Mouse (Mus musculus) forebrain, embryonic 15.5 days (tissue): ENCODE results near the gene Pde4d. TPM values are rescaled to one million over a fixed set of nuclear protein-coding genes. Genes with fewer than 3 reads are reported as not detected.

ENCODE experiments used
- ATAC-seq: fragments of 200-750 bp; cut with Nextera tagmentation; replicated peaks from 2 replicates; pipeline ENCODE4 v1.8.0; 2017; ENCODE audit warnings: mild to moderate bottlenecking, moderate TSS enrichment, moderate library complexity
- H3K27ac ChIP-seq: fragments of 300-500 bp; sonication (generic); replicated peaks from 2 replicates; pipeline ENCODE4 v1.5.1; 2015; ENCODE audit warnings: mild to moderate bottlenecking, inconsistent platforms
- H3K27me3 ChIP-seq: fragments of 300-500 bp; sonication (generic); 2 replicates; pipeline ENCODE4 v1.6.1; 2015; ENCODE audit warnings: inconsistent platforms
- H3K36me3 ChIP-seq: fragments of 300-500 bp; sonication (generic); 2 replicates; pipeline ENCODE4 v1.6.1; 2015; ENCODE audit warnings: mild to moderate bottlenecking, inconsistent platforms
- H3K4me1 ChIP-seq: fragments of 300-500 bp; sonication (generic); 2 replicates; pipeline ENCODE4 v1.6.1; 2015; ENCODE audit warnings: inconsistent platforms
- H3K4me2 ChIP-seq: fragments of 300-500 bp; sonication (generic); replicated peaks from 2 replicates; pipeline ENCODE4 v1.6.1; 2015; ENCODE audit warnings: mild to moderate bottlenecking, inconsistent platforms
- H3K4me3 ChIP-seq: fragments of 300-500 bp; sonication (generic); 2 replicates; pipeline ENCODE4 v1.5.1; 2015; ENCODE audit warnings: mild to moderate bottlenecking, inconsistent platforms
- H3K9ac ChIP-seq: fragments of 300-500 bp; sonication (generic); replicated peaks from 2 replicates; pipeline ENCODE4 v1.6.1; 2015; ENCODE audit warnings: mild to moderate bottlenecking, inconsistent platforms
- H3K9me3 ChIP-seq: fragments of 300-500 bp; sonication (generic); 2 replicates; pipeline ENCODE4 v1.6.1; 2016; ENCODE audit warnings: inconsistent platforms
- WGBS: fragments of 180-500 bp; shearing (Covaris S2); methylation state at CpG from one replicate; pipeline ENCODE4 v1.1.7; 2015; ENCODE audit warnings: mixed read lengths; 5-methylcytosine and 5-hydroxymethylcytosine counted together
- polyA plus RNA-seq: library from polyadenylated mRNA; unstranded; fragments of >200 nt; fragmentation: Nextera tagmentation; extraction: Ambion mirVana; gene quantifications from 2 replicates; pipeline ENCODE4 v1.2.1, GENCODE M21; 2015

Pde4d gene
- 15.8 and 16.3 TPM in 2 replicates for polyA plus RNA-seq

DNA sequence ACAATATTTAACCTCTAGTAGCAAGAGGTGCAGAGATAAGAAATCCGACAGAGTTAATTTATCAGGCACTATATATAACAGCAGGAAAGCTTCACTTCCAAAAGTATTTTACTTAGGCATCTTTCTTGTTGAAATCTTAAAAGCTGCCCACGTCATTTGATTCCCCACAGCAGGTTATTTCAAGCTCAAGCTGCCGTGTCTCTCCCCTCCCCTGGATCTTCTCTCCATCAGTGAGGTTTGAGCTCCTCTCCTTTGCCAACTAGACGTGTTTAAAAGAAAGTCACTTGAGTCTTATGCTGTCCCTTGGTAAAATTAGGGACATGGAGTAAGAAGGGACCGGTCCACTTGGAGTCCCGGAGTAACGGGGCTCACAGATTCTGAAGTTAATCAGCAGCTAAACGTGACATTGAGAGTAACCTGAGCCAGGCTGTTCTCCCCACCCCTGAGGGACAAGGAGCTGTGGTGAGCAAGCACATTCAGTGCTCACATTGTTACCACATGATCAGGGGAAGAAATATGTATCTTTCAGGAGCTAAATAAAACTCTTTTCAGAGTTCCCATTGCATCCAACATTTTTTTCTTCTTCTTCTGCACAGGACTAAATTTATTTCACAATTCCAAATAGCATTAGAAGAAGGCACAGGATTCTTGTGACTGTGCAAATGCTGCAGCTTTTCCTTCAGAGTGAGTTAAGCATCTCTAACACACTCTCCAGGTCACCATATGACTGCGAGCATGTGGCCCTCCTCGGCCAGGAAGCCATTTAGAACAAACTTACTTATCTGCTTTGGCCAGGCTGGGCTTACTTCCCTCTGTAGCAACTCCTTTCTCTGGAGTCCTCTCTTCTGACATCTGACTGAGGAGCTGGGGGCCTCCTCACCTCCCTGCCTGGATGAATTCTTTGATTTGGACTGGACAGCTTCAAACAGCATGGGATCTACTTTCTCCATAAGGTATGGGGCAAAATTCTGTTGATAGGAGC, at the start of gene Pde4d:
Pde4d (plus strand) TSS at position 833 of the 982 bp plus-strand sequence.
- no peak for ATAC-seq
- Histone ChIP-seq H3K4me2 (no peak within 1 kb of the TSS), H3K36me3 (no peaks in the 10 kb centered on the region), H3K4me1 (no peaks in the 10 kb centered on the region), H3K4me3 (no peak within 1 kb of the TSS), H3K27ac (no peak within 1 kb of the TSS), H3K9me3 (no peaks in the 10 kb centered on the region), H3K27me3 (no peaks in the 10 kb centered on the region), H3K9ac (no peak within 1 kb of the TSS)
- WGBS, result 53% methylated on average over 10 of the region's 10 CpGs

- Histone ChIP-seq H3K9ac (no peak overlapping the region), H3K36me3 (no peaks in the 10 kb centered on the region), H3K4me1 (no peaks in the 10 kb centered on the region), H3K9me3 (no peaks in the 10 kb centered on the region), H3K4me3 (no peak overlapping the region), H3K27ac (no peak overlapping the region), H3K27me3 (no peaks in the 10 kb centered on the region), H3K4me2 (no peak overlapping the region)
- 96% methylated on average over 5 of the region's 5 CpGs for WGBS
- no peak for ATAC-seq
These were observed 46.6 kb upstream of the Pde4d start for GRCm38 (mm10) chr13:108403197-108403596.

GRCm38 (mm10) chr13:108404372-108404771, 45.4 kb upstream of the Pde4d start:
- no peak for ATAC-seq
- no peaks in the 10 kb centered on the region for H3K27me3 ChIP-seq
- H3K27ac ChIP-seq, result no peak overlapping the region
- H3K4me3 ChIP-seq, result no peak overlapping the region
- no peaks in the 10 kb centered on the region for H3K9me3 ChIP-seq
- H3K4me2 ChIP-seq, result no peak overlapping the region
- no peaks in the 10 kb centered on the region for H3K36me3 ChIP-seq
- no peaks in the 10 kb centered on the region for H3K4me1 ChIP-seq
- 88% methylated on average over 4 of the region's 4 CpGs for WGBS
- H3K9ac ChIP-seq, result no peak overlapping the region

- Histone ChIP-seq H3K4me1 (no peaks in the 10 kb centered on the region), H3K27me3 (no peaks in the 10 kb centered on the region), H3K9ac (no peak overlapping the region), H3K4me2 (no peak overlapping the region), H3K9me3 (no peaks in the 10 kb centered on the region), H3K27ac (no peak overlapping the region), H3K36me3 (no peaks in the 10 kb centered on the region), H3K4me3 (no peak overlapping the region)
- no peak for ATAC-seq
- WGBS, result 84% methylated on average over 2 of the region's 2 CpGs
These were observed 34.3 kb upstream of the Pde4d start for GRCm38 (mm10) chr13:108415464-108415863.

DNA sequence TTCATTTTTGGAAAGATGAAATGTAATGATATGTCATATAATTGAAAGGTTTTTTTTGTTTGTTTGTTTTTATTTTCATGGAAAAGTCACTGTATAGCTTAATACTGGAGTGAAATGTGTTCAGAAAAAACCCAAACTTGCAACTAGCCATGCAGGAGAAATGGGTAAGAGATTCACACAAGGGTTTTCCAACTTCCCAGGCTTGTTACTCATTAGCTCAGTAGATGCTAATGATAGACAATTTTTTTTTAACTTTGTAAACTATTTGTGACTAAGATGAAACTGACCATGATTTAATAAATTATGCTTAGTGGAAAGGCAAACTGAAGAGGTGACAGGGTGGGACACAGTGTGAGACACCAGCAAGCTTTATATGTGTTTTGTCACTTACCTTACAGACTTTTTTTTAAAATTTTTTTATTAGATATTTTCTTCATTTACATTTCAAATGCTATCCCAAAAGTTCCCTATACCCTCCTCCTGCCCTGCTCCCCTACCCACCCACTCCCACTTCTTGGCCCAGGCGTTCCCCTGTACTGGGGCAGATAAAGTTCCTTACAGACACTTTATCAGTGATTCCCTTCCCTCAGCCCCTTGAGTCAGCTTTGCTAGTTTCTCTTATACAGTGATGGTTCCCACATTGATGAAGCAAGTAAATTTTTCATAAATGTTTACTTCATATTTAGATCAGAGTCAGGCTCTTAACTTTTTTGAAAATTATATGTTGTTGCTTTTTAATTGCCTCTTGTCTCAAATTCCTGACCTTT, 30.8 kb upstream of the Pde4d start:
- Histone ChIP-seq H3K4me2 (no peak overlapping the region), H3K27me3 (no peaks in the 10 kb centered on the region), H3K36me3 (no peaks in the 10 kb centered on the region), H3K9ac (no peak overlapping the region), H3K4me1 (no peaks in the 10 kb centered on the region), H3K9me3 (no peaks in the 10 kb centered on the region), H3K27ac (no peak overlapping the region), H3K4me3 (no peak overlapping the region)
- 81% methylated on average over 1 of the region's 1 CpGs for WGBS
- ATAC-seq, result no peak

GRCm38 (mm10) chr13:108426322-108426721, 23.4 kb upstream of the Pde4d start:
- Histone ChIP-seq H3K4me3 (no peak overlapping the region), H3K9me3 (no peaks in the 10 kb centered on the region), H3K27me3 (no peaks in the 10 kb centered on the region), H3K4me1 (no peaks in the 10 kb centered on the region), H3K27ac (no peak overlapping the region), H3K4me2 (no peak overlapping the region), H3K36me3 (no peaks in the 10 kb centered on the region), H3K9ac (no peak overlapping the region)
- 43% methylated on average over 5 of the region's 5 CpGs for WGBS
- ATAC-seq, result no peak

- H3K4me2 ChIP-seq, result no peak overlapping the region
- H3K9ac ChIP-seq, result no peak overlapping the region
- WGBS, result 74% methylated on average over 6 of the region's 6 CpGs
- H3K36me3 ChIP-seq, result no peaks in the 10 kb centered on the region
- no peaks in the 10 kb centered on the region for H3K4me1 ChIP-seq
- H3K4me3 ChIP-seq, result no peak overlapping the region
- no peak overlapping the region for H3K27ac ChIP-seq
- no peaks in the 10 kb centered on the region for H3K27me3 ChIP-seq
- ATAC-seq, result no peak
- H3K9me3 ChIP-seq, result no peaks in the 10 kb centered on the region
These were observed 20.9 kb upstream of the Pde4d start for GRCm38 (mm10) chr13:108428809-108429208.

DNA sequence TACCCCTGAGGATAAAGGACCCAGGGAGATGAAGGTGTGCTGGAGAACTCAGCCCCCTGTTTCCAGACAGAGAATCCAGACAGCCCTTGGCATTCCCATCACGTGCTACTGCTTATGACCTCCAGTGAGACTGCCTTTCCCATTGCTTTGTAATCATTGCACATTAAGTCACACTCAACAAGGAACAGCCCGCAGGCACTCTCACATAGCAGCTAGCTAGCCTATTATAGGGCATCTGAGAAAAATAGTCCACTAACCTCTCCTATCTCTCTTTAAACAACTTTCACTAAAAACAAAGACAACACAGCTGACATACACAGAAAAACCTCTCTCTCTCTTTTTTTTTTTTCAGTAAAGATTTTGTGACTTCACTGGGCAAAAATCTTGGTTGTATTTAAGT, 20.1 kb upstream of the Pde4d start:
- Histone ChIP-seq H3K27ac (no peak overlapping the region), H3K9me3 (no peaks in the 10 kb centered on the region), H3K9ac (no peak overlapping the region), H3K27me3 (no peaks in the 10 kb centered on the region), H3K4me3 (no peak overlapping the region), H3K4me1 (no peaks in the 10 kb centered on the region), H3K36me3 (no peaks in the 10 kb centered on the region), H3K4me2 (no peak overlapping the region)
- no peak for ATAC-seq
- WGBS, result 79% methylated on average over 2 of the region's 2 CpGs

DNA sequence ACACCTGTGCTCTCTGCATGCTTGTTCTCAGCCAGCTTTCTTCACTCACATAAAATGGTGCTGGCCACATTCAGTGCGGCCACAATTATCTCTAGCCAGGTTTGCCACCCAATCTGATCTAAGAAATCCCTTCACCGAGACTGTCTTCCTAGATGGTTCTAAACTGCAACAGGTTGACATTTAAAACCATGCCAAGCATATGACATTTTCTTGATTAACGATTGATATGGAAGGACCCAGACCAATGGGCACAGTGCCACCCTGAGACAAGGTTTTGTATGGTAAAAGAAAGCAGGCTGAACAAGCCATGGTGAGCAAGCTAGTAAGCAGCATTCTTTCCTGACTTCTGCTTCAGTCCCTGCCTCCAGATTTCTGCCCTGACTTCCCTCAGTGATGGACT, 18.0 kb upstream of the Pde4d start:
- H3K4me2 ChIP-seq, result no peak overlapping the region
- no peak for ATAC-seq
- 91% methylated on average over 3 of the region's 3 CpGs for WGBS
- no peak overlapping the region for H3K4me3 ChIP-seq
- H3K27ac ChIP-seq, result no peak overlapping the region
- no peaks in the 10 kb centered on the region for H3K4me1 ChIP-seq
- H3K9me3 ChIP-seq, result no peaks in the 10 kb centered on the region
- no peaks in the 10 kb centered on the region for H3K27me3 ChIP-seq
- no peaks in the 10 kb centered on the region for H3K36me3 ChIP-seq
- H3K9ac ChIP-seq, result no peak overlapping the region

DNA sequence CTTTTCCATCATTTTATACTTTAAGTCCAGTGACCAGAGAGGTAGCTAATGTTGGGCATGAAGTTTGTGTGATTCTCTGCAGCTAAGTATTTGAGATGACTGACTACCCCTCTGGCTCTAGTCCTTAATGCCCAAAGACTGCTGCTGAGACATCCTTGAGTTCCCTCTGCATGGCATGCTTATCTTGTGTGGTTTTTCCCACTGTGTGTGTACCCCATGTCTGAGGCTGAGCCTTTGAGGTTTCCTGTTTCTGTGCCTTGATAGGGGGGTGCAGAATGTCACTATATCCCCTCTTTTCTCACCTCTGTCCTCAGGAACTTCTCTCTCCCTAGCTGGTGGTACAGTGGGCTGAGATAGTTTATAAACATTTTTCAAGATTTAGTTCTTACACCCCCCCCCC, 14.1 kb upstream of the Pde4d start:
- H3K9me3 ChIP-seq, result no peaks in the 10 kb centered on the region
- H3K9ac ChIP-seq, result no peak overlapping the region
- no peak overlapping the region for H3K27ac ChIP-seq
- H3K4me3 ChIP-seq, result no peak overlapping the region
- H3K4me2 ChIP-seq, result no peak overlapping the region
- H3K27me3 ChIP-seq, result no peaks in the 10 kb centered on the region
- no peaks in the 10 kb centered on the region for H3K36me3 ChIP-seq
- H3K4me1 ChIP-seq, result no peaks in the 10 kb centered on the region
- ATAC-seq, result no peak

DNA sequence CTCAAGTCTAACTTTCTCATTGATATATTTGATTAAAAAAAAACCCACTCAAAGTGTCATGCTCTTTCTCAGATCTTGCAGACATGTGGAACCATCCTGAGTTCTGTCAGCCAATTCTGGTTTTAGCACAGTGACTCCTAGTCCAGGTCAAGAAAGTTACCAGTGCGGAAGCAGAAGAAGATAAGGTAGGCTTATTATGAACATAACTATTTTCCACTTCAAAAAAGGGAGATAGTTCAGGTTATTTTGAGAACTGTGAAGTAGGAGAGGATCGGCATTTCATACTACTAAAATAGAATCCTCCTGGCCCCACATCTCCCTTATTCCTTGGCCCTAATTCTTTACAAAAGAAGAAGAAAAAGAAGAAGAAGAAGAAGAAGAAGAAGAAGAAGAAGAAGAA, 12.3 kb upstream of the Pde4d start:
- WGBS, result 95% methylated on average over 2 of the region's 2 CpGs
- Histone ChIP-seq H3K4me3 (no peak overlapping the region), H3K4me2 (no peak overlapping the region), H3K9ac (no peak overlapping the region), H3K9me3 (no peaks in the 10 kb centered on the region), H3K27ac (no peak overlapping the region), H3K27me3 (no peaks in the 10 kb centered on the region), H3K36me3 (no peaks in the 10 kb centered on the region), H3K4me1 (no peaks in the 10 kb centered on the region)
- no peak for ATAC-seq

DNA sequence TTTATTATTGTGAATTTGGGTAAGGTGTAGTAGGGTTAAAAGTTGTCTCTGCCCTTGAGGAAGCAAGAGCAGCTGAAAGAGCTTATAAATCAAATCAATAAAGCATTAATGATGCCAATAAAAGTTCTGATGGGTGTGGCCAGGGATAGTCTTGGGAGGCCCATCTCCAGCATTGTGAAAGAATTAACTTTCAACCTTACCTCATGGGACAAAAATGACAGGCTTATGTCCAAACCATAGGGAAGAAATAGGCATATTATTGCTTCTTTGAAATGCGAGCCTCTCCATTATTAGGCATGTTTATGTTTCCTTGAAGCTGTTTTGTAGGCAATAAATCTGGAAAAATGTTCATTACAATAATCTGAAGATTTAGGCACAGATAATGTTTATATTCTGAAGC, 10.7 kb upstream of the Pde4d start:
- H3K27me3 ChIP-seq, result no peaks in the 10 kb centered on the region
- no peak overlapping the region for H3K9ac ChIP-seq
- H3K4me2 ChIP-seq, result no peak overlapping the region
- no peak for ATAC-seq
- no peaks in the 10 kb centered on the region for H3K9me3 ChIP-seq
- H3K27ac ChIP-seq, result no peak overlapping the region
- H3K4me1 ChIP-seq, result no peaks in the 10 kb centered on the region
- no peak overlapping the region for H3K4me3 ChIP-seq
- 89% methylated on average over 1 of the region's 1 CpGs for WGBS
- H3K36me3 ChIP-seq, result no peaks in the 10 kb centered on the region
